Mouse (Mus musculus): ENCODE results near the gene Qpct. TPM values are rescaled to one million over a fixed set of nuclear protein-coding genes. Genes with fewer than 3 reads are reported as not detected.

The Qpct gene
- total and polyA plus RNA-seq, 3 experiments, result 1.8 to 8.2 (median 6.4) TPM

Other genes starting within 250 kb of the Qpct start
- 10 to 100 TPM; 34.7 to 40.5 TPM for gene Heatr5b, start 216.5 kb upstream of the Qpct start, total RNA-seq (2021)
- gene Heatr5b, start 216.5 kb upstream of the Qpct start, polyA plus RNA-seq (2012; rRNA removed), result 14.1 and 16.9 TPM in 2 replicates
- gene Gpatch11, start 216.3 kb upstream of the Qpct start, total RNA-seq (2021), result 10 to 100 TPM; 26.6 to 32.3 TPM
- gene Gpatch11, start 216.3 kb upstream of the Qpct start, polyA plus RNA-seq (2012; rRNA removed), result 4.9 and 5.7 TPM in 2 replicates
- 10 to 100 TPM; 24.0 to 24.3 TPM for gene Eif2ak2, start 169.3 kb upstream of the Qpct start, total RNA-seq (2021)
- 1.0 and 1.4 TPM in 2 replicates for gene Eif2ak2, start 169.3 kb upstream of the Qpct start, polyA plus RNA-seq (2012; rRNA removed)
- gene Sult6b1, start 144.9 kb upstream of the Qpct start, total RNA-seq (2021), result under 1 TPM in 1 of 2 experiments, not detected in 1; 0.52 TPM
- gene Sult6b1, start 144.9 kb upstream of the Qpct start, polyA plus RNA-seq (2012; rRNA removed), result not detected in 2 replicates
- gene Cebpzos, start 135.4 kb upstream of the Qpct start, total RNA-seq (2021), result 10 to 100 TPM; 34.7 to 40.5 TPM
- 6.3 and 6.6 TPM in 2 replicates for gene Cebpzos, start 135.4 kb upstream of the Qpct start, polyA plus RNA-seq (2012; rRNA removed)
- gene Cebpz, start 114.8 kb upstream of the Qpct start, total RNA-seq (2021), result 10 to 100 TPM; 42.6 to 50.5 TPM
- gene Cebpz, start 114.8 kb upstream of the Qpct start, polyA plus RNA-seq (2012; rRNA removed), result 0.89 and 3.0 TPM in 2 replicates
- gene Ndufaf7, start 114.8 kb upstream of the Qpct start, total RNA-seq (2021), result 10 to 100 TPM; 38.5 to 50.3 TPM
- 3.1 and 4.6 TPM in 2 replicates for gene Ndufaf7, start 114.8 kb upstream of the Qpct start, polyA plus RNA-seq (2012; rRNA removed)
- gene Prkd3, start 31.1 kb upstream of the Qpct start, total RNA-seq (2021), result 10 to 100 TPM; 22.7 to 24.8 TPM
- 2.9 and 3.4 TPM in 2 replicates for gene Prkd3, start 31.1 kb upstream of the Qpct start, polyA plus RNA-seq (2012; rRNA removed)